Mouse (Mus musculus) testis, adult 2 months (tissue): ENCODE data around the gene Stat4.

Experiments used
- CTCF ChIP-seq: fragments of 200-500 bp; IDR thresholded peaks from 2 replicates; pipeline ENCODE4 v1.5.1; 2012; ENCODE audit warnings: low read depth, mild to moderate bottlenecking, inconsistent platforms, low read length, moderate library complexity; ENCODE audit not compliant: control insufficient read depth, insufficient read depth, insufficient replicate concordance
- POLR2A ChIP-seq: fragments of 200-500 bp; IDR thresholded peaks from 2 replicates; pipeline ENCODE4 v1.6.1; 2012; ENCODE audit warnings: low read depth, mild to moderate bottlenecking, inconsistent platforms, low read length, moderate library complexity; ENCODE audit not compliant: control insufficient read depth

DNA sequence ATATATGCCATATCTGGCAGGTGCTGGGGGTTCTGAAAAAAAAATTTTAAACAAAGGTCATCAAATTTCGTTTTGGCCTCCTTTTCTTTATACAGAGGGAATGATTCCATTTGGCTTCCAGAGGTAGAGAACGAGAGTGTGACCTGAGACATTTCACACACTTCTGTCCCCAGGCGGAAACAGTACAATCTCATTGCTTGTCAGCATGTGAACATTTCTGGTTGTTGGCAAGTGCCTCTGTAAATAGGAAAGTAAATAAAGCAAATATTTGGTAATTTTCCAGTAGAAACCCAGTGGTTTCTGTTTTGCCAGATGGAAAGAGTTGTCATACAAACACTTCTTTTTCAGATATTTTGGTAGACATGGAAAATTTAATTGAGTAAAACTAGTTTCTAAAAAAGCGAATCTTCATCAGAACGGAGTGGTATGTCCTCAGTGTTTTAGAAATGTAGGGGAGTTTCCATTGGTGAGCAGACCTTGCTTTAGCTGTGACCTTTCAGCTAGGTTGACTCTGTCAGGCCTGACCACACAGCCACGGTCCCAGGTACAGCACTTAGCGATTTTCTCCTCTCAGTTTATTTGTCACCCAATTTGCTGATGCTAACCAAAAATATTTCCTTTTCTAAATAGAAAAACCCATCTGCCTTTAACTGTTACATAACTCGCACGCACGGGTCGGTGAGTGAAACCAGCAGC lies 53.6 kb downstream of the Stat4 start:
- TF ChIP-seq CTCF (no peak), POLR2A (no peak)
